Mouse (Mus musculus): ENCODE data around the gene Mrps17. TPM values are rescaled to one million over a fixed set of nuclear protein-coding genes. Genes with fewer than 3 reads are reported as not detected.

Mrps17 gene
- polyA plus RNA-seq, 1 experiment from 2014 or later: 83.5 TPM

GRCm38 (mm10) chr5:129770443-129771355, 55.4 kb downstream of the Mrps17 start:
- Histone ChIP-seq H3K27ac (ENCODE audit: low read length) (no peak overlapping the region), H3K4me1 (ENCODE audit: control insufficient read depth, low read depth, low read length) (no peaks in the 10 kb centered on the region), H3K36me3 (ENCODE audit: control insufficient read depth, insufficient read depth) (no peaks in the 10 kb centered on the region; the same call in none of the 2 replicates), H3K4me2 (ENCODE audit: low read depth, low read length) (no peak overlapping the region), H3K27me3 (ENCODE audit: control insufficient read depth, insufficient read depth, low read depth, low read length) (no peaks in the 10 kb centered on the region), H3K4me3 (ENCODE audit: low read depth, low read length) (no peak overlapping the region), H3K9me3 (replicated peaks; ENCODE audit: control insufficient read depth, low read length) (no peaks in the 10 kb centered on the region), H3K9ac (ENCODE audit: low read depth, low read length) (no peak overlapping the region)
- 73% methylated on average over 23 of the region's 23 CpGs for WGBS (ENCODE audit: insufficient replicate concordance)
- no peak for ATAC-seq (ENCODE audit: low read depth)

Other genes starting within 250 kb of the Mrps17 start
- gene Sfswap, start 214.3 kb upstream of the Mrps17 start, polyA plus RNA-seq (2015; fragmentation: Nextera tagmentation; extraction: Ambion mirVana): 13.4 and 13.7 TPM in 2 replicates
- gene Mmp17, start 131.3 kb upstream of the Mrps17 start, polyA plus RNA-seq (2015; fragmentation: Nextera tagmentation; extraction: Ambion mirVana): 0.23 and 0.24 TPM in 2 replicates
- 0.78 and 0.93 TPM in 2 replicates for gene Zfp11, start 45.4 kb upstream of the Mrps17 start, polyA plus RNA-seq (2015; fragmentation: Nextera tagmentation; extraction: Ambion mirVana)
- not detected in 2 replicates for gene Sept14, start 7.0 kb upstream of the Mrps17 start, polyA plus RNA-seq (2015; fragmentation: Nextera tagmentation; extraction: Ambion mirVana)
- gene Nipsnap2, start 9.6 kb downstream of the Mrps17 start, polyA plus RNA-seq (2015; fragmentation: Nextera tagmentation; extraction: Ambion mirVana): 23.1 and 23.8 TPM in 2 replicates
- 92.8 and 104 TPM in 2 replicates for gene Psph, start 72.0 kb downstream of the Mrps17 start, polyA plus RNA-seq (2015; fragmentation: Nextera tagmentation; extraction: Ambion mirVana)
- 15.2 and 15.7 TPM in 2 replicates for gene Sumf2, start 131.5 kb downstream of the Mrps17 start, polyA plus RNA-seq (2015; fragmentation: Nextera tagmentation; extraction: Ambion mirVana)
- 510 and 520 TPM in 2 replicates for gene Chchd2, start 172.0 kb downstream of the Mrps17 start, polyA plus RNA-seq (2015; fragmentation: Nextera tagmentation; extraction: Ambion mirVana)
- 0.48 and 0.61 TPM in 2 replicates for gene Zbed5, start 180.2 kb downstream of the Mrps17 start, polyA plus RNA-seq (2015; fragmentation: Nextera tagmentation; extraction: Ambion mirVana)
- 0.12 and 0.13 TPM in 2 replicates for gene Phkg1, start 183.1 kb downstream of the Mrps17 start, polyA plus RNA-seq (2015; fragmentation: Nextera tagmentation; extraction: Ambion mirVana)
- 0.26 and 0.41 TPM in 2 replicates for gene Nupr1l, start 193.0 kb downstream of the Mrps17 start, polyA plus RNA-seq (2015; fragmentation: Nextera tagmentation; extraction: Ambion mirVana)
- gene Vkorc1l1, start 226.5 kb downstream of the Mrps17 start, polyA plus RNA-seq (2015; fragmentation: Nextera tagmentation; extraction: Ambion mirVana): 17.3 and 18.6 TPM in 2 replicates

All from liver, embryonic 16.5 days (tissue).